Mouse (Mus musculus) lung, postnatal 0 days (tissue): ENCODE results near the gene Wnt10b.

Source experiments
- CTCF ChIP-seq: IDR thresholded peaks from 2 replicates; pipeline ENCODE4 v1.5.1; 2016; ENCODE audit warnings: antibody characterized with exemption, mild to moderate bottlenecking
- EP300 ChIP-seq: IDR thresholded peaks from 2 replicates; pipeline ENCODE4 v1.6.1; 2016; ENCODE audit warnings: antibody characterized with exemption, mild to moderate bottlenecking, control low read depth

DNA sequence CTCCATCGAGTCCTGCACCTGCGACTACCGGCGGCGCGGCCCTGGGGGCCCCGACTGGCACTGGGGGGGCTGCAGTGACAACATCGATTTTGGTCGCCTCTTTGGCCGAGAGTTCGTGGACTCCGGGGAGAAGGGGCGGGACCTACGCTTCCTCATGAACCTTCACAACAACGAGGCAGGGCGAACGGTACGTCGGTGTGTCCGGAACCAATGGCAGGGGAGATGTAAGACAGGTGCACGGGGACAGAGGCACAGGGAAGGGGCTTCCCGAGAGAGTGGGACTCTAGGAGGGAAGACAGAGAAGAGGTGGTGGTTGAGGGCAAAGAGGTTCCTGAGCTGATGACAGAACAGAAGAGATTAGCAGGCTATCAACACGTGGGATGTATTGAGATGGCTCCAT lies 13.8 kb upstream of the Wnt10b start:
- no peak for TF ChIP-seq CTCF
- TF ChIP-seq EP300 = no peak
